Mouse (Mus musculus) lung, embryonic 14.5 days (tissue): Measurements from ENCODE around the gene Cela2a. TPM values are rescaled to one million over a fixed set of nuclear protein-coding genes. Genes with fewer than 3 reads are reported as not detected.
"Not testable (repeated sequence)": the region's sequence is repeated elsewhere in the genome, so short reads cannot be mapped to it uniquely, and the experiment has no call there.

ENCODE experiments used
- ATAC-seq: fragments of 200-750 bp; cut with Nextera tagmentation; 2 replicates; pipeline ENCODE4 v1.8.0; 2017; ENCODE audit warnings: mild to moderate bottlenecking, moderate TSS enrichment, moderate library complexity; ENCODE audit not compliant: insufficient read depth
- DNase-seq: peaks from one replicate; pipeline ENCODE4 v3.0.0-alpha.2; 2015
- H3K27ac ChIP-seq: fragments of 300-500 bp; sonication (generic); 2 replicates; pipeline ENCODE4 v1.5.1; 2014; ENCODE audit warnings: low read depth, mild to moderate bottlenecking, moderate library complexity
- H3K27me3 ChIP-seq: fragments of 300-500 bp; sonication (generic); 2 replicates; pipeline ENCODE4 v1.6.1; 2014; ENCODE audit warnings: low read length, control low read depth; ENCODE audit not compliant: insufficient read depth
- H3K36me3 ChIP-seq: fragments of 300-500 bp; sonication (generic); 2 replicates; pipeline ENCODE4 v1.6.1; 2014; ENCODE audit warnings: control low read depth; ENCODE audit not compliant: insufficient read depth
- H3K4me1 ChIP-seq: fragments of 300-500 bp; sonication (generic); 2 replicates; pipeline ENCODE4 v1.6.1; 2014; ENCODE audit warnings: antibody characterized with exemption, control low read depth; ENCODE audit not compliant: insufficient read depth
- H3K4me2 ChIP-seq: fragments of 300-500 bp; sonication (generic); 2 replicates; pipeline ENCODE4 v1.6.1; 2014; ENCODE audit warnings: mild to moderate bottlenecking
- H3K4me3 ChIP-seq: fragments of 300-500 bp; sonication (generic); 2 replicates; pipeline ENCODE4 v1.5.1; 2014; ENCODE audit warnings: low read depth, low read length
- H3K9ac ChIP-seq: fragments of 300-500 bp; sonication (generic); 2 replicates; pipeline ENCODE4 v1.6.1; 2014
- H3K9me3 ChIP-seq: fragments of 300-500 bp; sonication (generic); 2 replicates; pipeline ENCODE4 v1.6.1; 2016; ENCODE audit warnings: low read depth, low read length, control low read depth
- CTCF ChIP-seq: IDR thresholded peaks from 2 replicates; pipeline ENCODE4 v1.5.1; 2016; ENCODE audit warnings: antibody characterized with exemption, low read depth
- WGBS: fragments of 180-500 bp; shearing (Covaris S2); extraction: QIAGEN DNeasy Blood & Tissue Kit; methylation state at CpG from one replicate; pipeline ENCODE4 v1.1.7; 2014; 5-methylcytosine and 5-hydroxymethylcytosine counted together
- polyA plus RNA-seq: library from polyadenylated mRNA; unstranded; fragments of >200 nt; fragmentation: Nextera tagmentation; extraction: Ambion mirVana; gene quantifications from 2 replicates; pipeline ENCODE4 v1.2.1, GENCODE M21; 2014

Gene Cela2a
- polyA plus RNA-seq, 1 experiment from 2014 or later, result not detected

- TF ChIP-seq CTCF, result no peak
- ATAC-seq, result no peak
- DNase-seq, result no peak
- Histone ChIP-seq H3K4me2 (no peak overlapping the region), H3K9ac (no peak overlapping the region), H3K27me3 (no peaks in the 10 kb centered on the region), H3K9me3 (no peaks in the 10 kb centered on the region), H3K36me3 (peaks cover 77% of the 10 kb centered on the region), H3K4me1 (no peaks in the 10 kb centered on the region), H3K4me3 (no peak overlapping the region), H3K27ac (no peak overlapping the region)
- WGBS, result 95% methylated on average over 8 of the region's 8 CpGs
These were observed 44.6 kb downstream of the Cela2a start for GRCm38 (mm10) chr4:141781201-141781985.

- ATAC-seq (no peak), DNase-seq (no peak)
- H3K9me3 ChIP-seq, result no peaks in the 10 kb centered on the region
- H3K27me3 ChIP-seq, result no peaks in the 10 kb centered on the region
- no peak overlapping the region for H3K4me3 ChIP-seq
- H3K4me1 ChIP-seq, result no peaks in the 10 kb centered on the region
- no peak overlapping the region for H3K27ac ChIP-seq
- WGBS, result 81% methylated on average over 8 of the region's 8 CpGs
- no peak overlapping the region for H3K9ac ChIP-seq
- H3K4me2 ChIP-seq, result no peak overlapping the region
- TF ChIP-seq CTCF, result no peak
- H3K36me3 ChIP-seq, result peaks cover 87% of the 10 kb centered on the region
These were observed 46.1 kb downstream of the Cela2a start for GRCm38 (mm10) chr4:141779828-141780227.

- not testable (repeated sequence) for ATAC-seq, H3K4me2 ChIP-seq, H3K27me3 ChIP-seq, H3K4me3 ChIP-seq, H3K27ac ChIP-seq, DNase-seq, H3K9me3 ChIP-seq, H3K9ac ChIP-seq, H3K4me1 ChIP-seq
- WGBS, result 79% methylated on average over 4 of the region's 4 CpGs
- peaks cover 83% of the 10 kb centered on the region for H3K36me3 ChIP-seq
These were observed 52.9 kb downstream of the Cela2a start for GRCm38 (mm10) chr4:141773019-141773418.

- Histone ChIP-seq H3K4me3 (no peak overlapping the region), H3K36me3 (peaks cover 82% of the 10 kb centered on the region), H3K27me3 (no peaks in the 10 kb centered on the region), H3K9me3 (no peaks in the 10 kb centered on the region), H3K9ac (no peak overlapping the region), H3K4me2 (no peak overlapping the region), H3K27ac (no peak overlapping the region), H3K4me1 (peaks cover 8% of the 10 kb centered on the region)
- DNase-seq (no peak), ATAC-seq (no peak)
- no peak for TF ChIP-seq CTCF
- 81% methylated on average over 8 of the region's 8 CpGs for WGBS
These were observed 54.1 kb downstream of the Cela2a start for GRCm38 (mm10) chr4:141771823-141772222.

GRCm38 (mm10) chr4:141769501-141770160 is 56.3 kb downstream of the Cela2a start:
- Histone ChIP-seq H3K4me3 (no peak overlapping the region), H3K4me2 (no peak overlapping the region), H3K9ac (no peak overlapping the region), H3K36me3 (peaks cover 77% of the 10 kb centered on the region), H3K4me1 (peaks cover 13% of the 10 kb centered on the region), H3K27ac (no peak overlapping the region), H3K9me3 (no peaks in the 10 kb centered on the region), H3K27me3 (no peaks in the 10 kb centered on the region)
- WGBS, result 44% methylated on average over 8 of the region's 8 CpGs
- DNase-seq (peak; percentile 61), ATAC-seq (no peak)
- no peak for TF ChIP-seq CTCF

- peak; percentile 85 for ATAC-seq
- Histone ChIP-seq H3K9ac (no peak overlapping the region), H3K36me3 (peaks cover 79% of the 10 kb centered on the region), H3K27me3 (no peaks in the 10 kb centered on the region), H3K4me3 (no peak overlapping the region), H3K27ac (peak overlapping the region; percentile 91), H3K4me2 (peak overlapping the region; percentile 30), H3K9me3 (no peaks in the 10 kb centered on the region), H3K4me1 (peaks cover 13% of the 10 kb centered on the region)
- 50% methylated on average over 19 of the region's 19 CpGs for WGBS
- TF ChIP-seq CTCF, result no peak
- DNase-seq, result peak; percentile 76
These were observed 58.5 kb downstream of the Cela2a start for GRCm38 (mm10) chr4:141767353-141768036.
